Mouse (Mus musculus) intestine, embryonic 15.5 days (tissue): Measurements from ENCODE around the gene Hadha. TPM values are rescaled to one million over a fixed set of nuclear protein-coding genes. Genes with fewer than 3 reads are reported as not detected.

ENCODE experiments used
- ATAC-seq: fragments of 200-750 bp; cut with Nextera tagmentation; 2 replicates; pipeline ENCODE4 v1.8.0; 2017; ENCODE audit warnings: moderate TSS enrichment, moderate library complexity
- H3K27ac ChIP-seq: fragments of 300-500 bp; sonication (generic); 2 replicates; pipeline ENCODE4 v1.5.1; 2015; ENCODE audit warnings: mild to moderate bottlenecking, inconsistent platforms
- H3K27me3 ChIP-seq: fragments of 300-500 bp; sonication (generic); replicated peaks from 2 replicates; pipeline ENCODE4 v1.6.1; 2015; ENCODE audit warnings: inconsistent platforms
- H3K36me3 ChIP-seq: fragments of 300-500 bp; sonication (generic); 2 replicates; pipeline ENCODE4 v1.6.1; 2015; ENCODE audit warnings: inconsistent platforms
- H3K4me1 ChIP-seq: fragments of 300-500 bp; sonication (generic); replicated peaks from 2 replicates; pipeline ENCODE4 v1.6.1; 2015; ENCODE audit warnings: inconsistent platforms
- H3K4me2 ChIP-seq: fragments of 300-500 bp; sonication (generic); replicated peaks from 2 replicates; pipeline ENCODE4 v1.6.1; 2015; ENCODE audit warnings: mild to moderate bottlenecking, inconsistent platforms
- H3K4me3 ChIP-seq: fragments of 300-500 bp; sonication (generic); replicated peaks from 2 replicates; pipeline ENCODE4 v1.5.1; 2015; ENCODE audit warnings: inconsistent platforms
- H3K9ac ChIP-seq: fragments of 300-500 bp; sonication (generic); 2 replicates; pipeline ENCODE4 v1.6.1; 2015; ENCODE audit warnings: inconsistent platforms
- H3K9me3 ChIP-seq: fragments of 300-500 bp; sonication (generic); 2 replicates; pipeline ENCODE4 v1.6.1; 2016; ENCODE audit warnings: inconsistent platforms
- WGBS: fragments of 180-500 bp; shearing (Covaris S2); methylation state at CpG from one replicate; pipeline ENCODE4 v1.1.7; 2015; 5-methylcytosine and 5-hydroxymethylcytosine counted together
- polyA plus RNA-seq: library from polyadenylated mRNA; unstranded; fragments of >200 nt; fragmentation: Nextera tagmentation; extraction: Ambion mirVana; gene quantifications from 2 replicates; pipeline ENCODE4 v1.2.1, GENCODE M21; 2015

Hadha gene
- polyA plus RNA-seq, 1 experiment from 2014 or later = 193 TPM

DNA sequence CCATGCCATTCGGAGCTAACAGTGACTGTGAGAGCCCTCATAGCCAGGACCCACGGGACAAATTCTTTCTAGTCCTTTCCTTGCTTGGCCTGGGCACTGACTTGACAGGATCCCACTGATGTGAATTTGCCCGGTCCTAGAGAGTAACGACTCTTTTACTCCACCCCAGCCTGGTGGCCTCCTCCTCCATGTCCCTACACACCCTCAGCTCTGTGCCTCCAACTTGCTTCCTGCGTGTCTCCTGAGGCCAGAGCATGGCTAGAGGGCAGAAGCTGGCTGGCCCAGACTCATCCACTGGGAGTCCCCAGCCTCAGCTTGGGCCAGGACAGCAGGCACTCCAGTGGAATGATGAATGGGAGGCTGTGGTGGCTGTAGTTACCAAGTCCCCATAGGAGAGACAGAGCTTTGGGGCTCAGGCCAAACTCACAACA, 47.3 kb downstream of the Hadha start:
- WGBS = 25% methylated on average over 5 of the region's 5 CpGs
- Histone ChIP-seq H3K9ac (no peak overlapping the region), H3K27me3 (peaks cover 44% of the 10 kb centered on the region), H3K4me2 (no peak overlapping the region), H3K36me3 (no peaks in the 10 kb centered on the region), H3K27ac (no peak overlapping the region), H3K9me3 (no peaks in the 10 kb centered on the region), H3K4me3 (no peak overlapping the region), H3K4me1 (peaks cover 30% of the 10 kb centered on the region)
- no peak for ATAC-seq

DNA sequence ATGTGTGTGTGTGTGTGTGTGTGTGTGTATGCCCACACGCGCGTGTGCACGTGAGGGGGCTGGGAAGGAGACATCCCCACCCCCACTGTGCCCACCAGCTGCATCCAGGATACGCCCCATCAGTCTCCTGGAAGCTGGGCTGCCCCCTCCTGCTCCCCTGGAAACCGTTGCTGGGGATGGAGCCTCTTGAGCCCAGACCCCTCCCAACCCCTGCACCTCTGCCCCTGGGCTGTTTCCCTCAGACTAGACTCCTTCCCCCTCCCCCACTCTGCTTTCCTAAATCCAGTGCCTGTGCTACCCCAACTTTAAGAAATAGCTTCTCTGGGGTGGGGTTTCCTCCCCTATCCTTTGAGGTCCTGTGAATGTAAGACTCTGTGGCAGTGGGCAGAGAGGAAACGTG, 47.8 kb downstream of the Hadha start:
- WGBS = 22% methylated on average over 7 of the region's 7 CpGs
- H3K9ac ChIP-seq = no peak overlapping the region
- H3K27me3 ChIP-seq = peaks cover 44% of the 10 kb centered on the region
- H3K27ac ChIP-seq = no peak overlapping the region
- no peak overlapping the region for H3K4me3 ChIP-seq
- peaks cover 30% of the 10 kb centered on the region for H3K4me1 ChIP-seq
- H3K9me3 ChIP-seq = no peaks in the 10 kb centered on the region
- no peak for ATAC-seq
- no peaks in the 10 kb centered on the region for H3K36me3 ChIP-seq
- H3K4me2 ChIP-seq = no peak overlapping the region

DNA sequence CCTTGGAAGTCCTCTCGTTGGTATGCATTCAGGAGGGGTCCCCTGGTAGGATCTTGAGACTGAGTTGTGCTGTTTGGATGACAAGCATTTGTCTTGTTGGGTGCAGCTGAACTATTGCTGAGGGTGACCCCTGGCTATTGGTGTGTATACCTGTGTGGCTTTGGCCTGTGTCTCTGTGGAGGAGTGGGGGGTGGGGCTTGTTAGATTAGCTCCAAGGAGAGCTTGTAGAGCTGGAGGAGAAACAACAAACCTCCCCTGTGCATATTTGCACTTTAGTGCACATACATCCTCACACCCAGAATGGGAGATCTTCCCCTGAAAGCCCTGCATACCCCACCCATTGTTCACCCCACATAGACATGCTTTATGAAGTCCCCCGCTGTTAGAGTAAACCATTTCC, 48.2 kb downstream of the Hadha start:
- Histone ChIP-seq H3K4me2 (no peak overlapping the region), H3K36me3 (no peaks in the 10 kb centered on the region), H3K9ac (no peak overlapping the region), H3K27ac (no peak overlapping the region), H3K27me3 (peaks cover 44% of the 10 kb centered on the region), H3K4me3 (no peak overlapping the region), H3K4me1 (peaks cover 30% of the 10 kb centered on the region), H3K9me3 (no peaks in the 10 kb centered on the region)
- no peak for ATAC-seq
- 45% methylated on average over 2 of the region's 2 CpGs for WGBS

DNA sequence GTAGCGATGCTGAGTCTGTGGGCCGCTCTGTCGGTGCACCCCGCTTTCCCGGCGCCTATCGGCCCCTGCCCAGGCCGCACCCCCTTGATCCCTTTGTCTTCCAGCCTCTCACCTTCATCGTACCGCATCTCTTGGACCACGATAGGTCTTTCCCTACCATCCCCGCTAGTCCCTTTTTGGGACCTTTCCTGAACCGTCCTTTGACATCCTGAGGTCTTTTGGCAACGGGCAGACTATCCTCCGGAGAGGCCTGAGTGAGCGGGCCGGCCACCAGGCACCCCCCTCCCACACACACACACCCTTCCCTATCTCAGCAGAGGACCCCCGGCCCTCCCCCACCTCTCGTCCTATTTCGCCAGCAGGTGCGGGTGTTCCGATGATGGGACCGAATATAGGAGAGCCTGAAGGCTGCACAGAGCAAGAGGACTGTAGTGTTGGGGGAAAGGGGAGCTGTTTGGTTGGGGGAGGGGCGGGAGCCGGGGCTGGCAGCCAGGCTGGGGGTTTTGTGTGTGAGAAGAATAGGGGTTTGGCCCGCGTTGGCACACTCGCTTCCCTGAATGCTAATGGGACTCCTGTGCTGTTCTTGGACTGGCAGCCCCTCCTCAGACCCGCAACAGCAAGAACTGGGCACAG, 49.2 kb downstream of the Hadha start, which contains the start of gene 3110082J24Rik:
Gene 3110082J24Rik (minus strand): TSS at position 419 of the 633 bp plus-strand sequence.
- 3% methylated on average over 29 of the region's 29 CpGs for WGBS
- Histone ChIP-seq H3K4me3 (peak within 1 kb of the TSS; percentile 49), H3K9ac (peak within 1 kb of the TSS; percentile 42), H3K27ac (no peak within 1 kb of the TSS), H3K4me2 (peak within 1 kb of the TSS; percentile 97), H3K9me3 (no peaks in the 10 kb centered on the region), H3K27me3 (peaks cover 44% of the 10 kb centered on the region), H3K36me3 (no peaks in the 10 kb centered on the region), H3K4me1 (peaks cover 22% of the 10 kb centered on the region)
- ATAC-seq = no peak

DNA sequence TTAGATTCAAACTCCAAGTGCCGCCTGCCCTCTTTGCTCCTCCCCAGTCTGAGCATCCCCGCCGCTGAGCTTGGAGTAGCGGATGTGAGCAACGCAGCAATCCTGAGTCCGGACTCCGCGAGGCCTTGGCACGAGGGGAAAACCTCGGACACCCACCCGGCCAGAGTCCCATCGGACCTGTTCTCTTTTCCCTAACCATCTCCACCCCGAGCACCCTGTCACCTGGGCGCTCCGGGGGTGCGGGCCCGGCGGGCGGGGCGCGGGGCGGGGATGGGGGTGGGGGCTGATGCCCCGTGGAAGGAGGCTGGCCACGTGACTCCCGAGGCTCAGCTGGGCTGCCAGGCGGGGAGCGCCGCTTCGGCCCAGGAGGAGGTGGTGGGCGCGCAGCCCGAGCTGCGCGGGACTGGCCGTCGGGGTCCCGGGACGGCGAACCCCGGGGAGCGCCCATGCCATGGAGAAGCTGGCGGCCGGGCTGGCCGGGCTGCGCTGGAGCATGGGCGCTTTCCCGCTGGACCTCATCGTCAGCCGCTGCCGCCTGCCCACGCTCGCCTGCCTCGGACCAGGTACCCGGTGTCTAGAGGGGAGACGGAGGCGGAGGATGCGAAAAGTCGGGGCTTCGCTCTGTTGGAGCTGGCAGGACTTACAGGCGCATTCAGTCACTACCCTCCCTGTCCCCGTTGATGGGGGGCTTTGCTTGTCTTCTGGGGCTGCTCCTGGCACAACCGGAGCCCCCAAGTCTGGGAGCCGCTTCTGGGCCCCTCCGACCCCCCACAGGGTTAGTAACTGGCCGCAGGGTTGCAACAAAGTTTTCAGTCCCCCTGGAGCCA, 49.9 kb downstream of the Hadha start, which contains the start of gene Garem2:
Gene Garem2 (plus strand): TSS at position 321 of the 827 bp plus-strand sequence.
- Histone ChIP-seq H3K36me3 (no peaks in the 10 kb centered on the region), H3K4me3 (peak within 1 kb of the TSS; percentile 49), H3K27ac (no peak within 1 kb of the TSS), H3K9me3 (no peaks in the 10 kb centered on the region), H3K4me2 (peak within 1 kb of the TSS; percentile 97), H3K27me3 (peaks cover 44% of the 10 kb centered on the region), H3K4me1 (peaks cover 16% of the 10 kb centered on the region), H3K9ac (peak within 1 kb of the TSS; percentile 42)
- WGBS = 2% methylated on average over 59 of the region's 65 CpGs
- 0 out of 2 replicates have a peak, but pooled peaks have one; percentile 18 for ATAC-seq

DNA sequence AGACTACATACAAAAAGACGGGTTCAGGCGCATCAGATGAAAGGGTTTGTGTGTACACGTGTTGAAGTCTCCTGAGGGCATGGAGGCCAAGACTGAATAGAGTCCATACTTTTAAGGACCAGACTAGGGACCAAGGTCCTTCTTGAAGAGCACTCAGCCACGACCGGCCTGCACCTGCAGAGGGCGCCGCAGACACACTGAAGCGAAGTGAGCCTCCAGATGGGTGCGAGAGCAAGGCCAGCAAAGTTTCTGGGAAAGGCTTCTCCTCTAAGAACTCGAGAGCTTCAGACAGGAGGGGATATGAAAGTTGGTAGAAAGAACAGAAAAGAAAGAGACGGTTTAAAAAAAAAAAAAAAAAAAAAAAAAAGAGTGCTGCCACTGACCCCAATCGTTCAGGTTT, 50.6 kb downstream of the Hadha start:
- Histone ChIP-seq H3K27ac (no peak overlapping the region), H3K4me3 (no peak overlapping the region), H3K27me3 (peaks cover 44% of the 10 kb centered on the region), H3K36me3 (no peaks in the 10 kb centered on the region), H3K4me1 (peaks cover 16% of the 10 kb centered on the region), H3K4me2 (peak overlapping the region; percentile 97), H3K9ac (no peak overlapping the region), H3K9me3 (no peaks in the 10 kb centered on the region)
- ATAC-seq = peak; percentile 64
- 4% methylated on average over 11 of the region's 12 CpGs for WGBS

DNA sequence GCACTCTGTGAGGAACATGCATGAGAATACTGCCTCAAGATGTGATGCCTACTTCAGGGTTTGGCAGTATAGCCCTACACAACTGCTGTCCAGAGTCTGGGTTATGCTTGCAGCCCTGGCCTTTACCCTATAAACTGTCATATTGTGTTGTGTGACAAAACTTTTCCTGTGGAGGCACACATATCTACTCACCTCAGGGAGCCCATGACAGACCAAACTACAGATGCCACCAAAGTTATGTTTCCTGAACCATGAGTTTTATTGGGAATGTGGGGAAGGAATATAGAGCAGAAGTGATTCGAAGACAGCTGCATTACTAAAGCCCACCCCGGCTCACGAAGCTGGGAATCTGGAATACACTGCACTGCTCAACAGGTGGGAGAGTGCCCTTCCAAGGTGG, 51.6 kb downstream of the Hadha start:
- Histone ChIP-seq H3K36me3 (no peaks in the 10 kb centered on the region), H3K4me3 (no peak overlapping the region), H3K9me3 (no peaks in the 10 kb centered on the region), H3K9ac (no peak overlapping the region), H3K4me2 (no peak overlapping the region), H3K27ac (no peak overlapping the region), H3K4me1 (peaks cover 16% of the 10 kb centered on the region), H3K27me3 (peaks cover 44% of the 10 kb centered on the region)
- WGBS = 84% methylated on average over 3 of the region's 3 CpGs
- ATAC-seq = no peak

DNA sequence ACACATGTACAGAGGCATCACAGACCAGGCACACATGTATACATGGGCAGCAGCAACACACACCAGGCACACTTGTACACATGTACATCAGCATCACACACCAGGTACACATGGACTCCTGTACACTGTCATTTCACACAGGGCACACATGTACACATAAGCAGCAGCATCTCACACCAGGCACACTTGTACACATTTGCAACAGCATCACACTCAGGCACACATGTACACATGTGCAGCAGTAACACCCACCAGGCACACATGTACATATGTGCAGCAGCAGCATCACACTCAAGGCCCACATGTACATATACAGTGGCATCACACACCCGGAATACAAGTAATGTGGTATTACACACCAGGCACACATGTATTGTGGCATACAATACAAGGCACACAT, 56.7 kb downstream of the Hadha start:
- Histone ChIP-seq H3K27ac (no peak overlapping the region), H3K36me3 (no peaks in the 10 kb centered on the region), H3K9me3 (no peaks in the 10 kb centered on the region), H3K4me3 (no peak overlapping the region), H3K4me2 (no peak overlapping the region), H3K9ac (no peak overlapping the region), H3K4me1 (no peaks in the 10 kb centered on the region), H3K27me3 (0 out of 2 replicates have a peak, but pooled peaks cover 4% of the 10 kb centered on the region)
- WGBS = 98% methylated on average over 1 of the region's 1 CpGs
- ATAC-seq = no peak

DNA sequence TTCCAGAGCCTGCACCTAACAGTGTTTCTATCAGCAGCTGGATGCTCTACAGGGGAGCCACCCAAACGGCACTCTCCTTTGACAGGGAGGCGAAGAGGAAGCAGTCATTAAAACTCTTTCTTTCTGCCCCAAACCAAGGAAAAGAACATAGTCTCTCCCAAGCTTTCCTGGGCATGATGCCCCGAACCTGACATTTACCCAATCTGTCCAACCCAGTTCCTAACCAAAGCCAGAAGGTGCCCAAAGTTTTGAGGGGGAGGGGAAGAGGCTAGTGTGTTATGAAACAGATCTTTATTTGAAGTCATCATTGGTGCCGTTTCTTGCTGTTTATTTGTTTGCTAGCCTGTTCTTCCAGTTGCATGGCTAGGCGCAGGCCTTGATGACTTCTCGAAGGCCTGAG, 59.2 kb downstream of the Hadha start:
- Histone ChIP-seq H3K27me3 (no peaks in the 10 kb centered on the region), H3K36me3 (no peaks in the 10 kb centered on the region), H3K27ac (no peak overlapping the region), H3K4me3 (no peak overlapping the region), H3K9me3 (no peaks in the 10 kb centered on the region), H3K9ac (no peak overlapping the region), H3K4me1 (no peaks in the 10 kb centered on the region), H3K4me2 (no peak overlapping the region)
- ATAC-seq = no peak
- 67% methylated on average over 6 of the region's 6 CpGs for WGBS

DNA sequence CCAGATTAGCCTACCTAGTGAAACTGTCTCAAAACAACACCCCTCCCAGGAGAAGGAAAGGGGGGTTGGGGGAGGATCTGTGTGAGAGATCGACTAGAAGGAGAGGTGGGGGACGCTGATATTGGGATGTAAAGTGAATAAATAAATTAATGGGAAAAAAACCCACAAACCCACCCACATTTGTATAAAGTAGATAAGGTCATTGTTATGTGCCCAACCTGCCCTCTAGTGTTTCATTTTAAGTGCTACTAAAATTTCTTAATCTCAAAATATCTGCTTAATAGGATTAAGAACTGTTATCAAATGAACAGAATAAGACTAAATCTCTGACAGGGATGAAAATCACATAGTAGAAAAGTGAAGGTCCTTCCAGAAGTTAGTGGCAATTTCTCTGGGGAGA, 60.6 kb downstream of the Hadha start:
- ATAC-seq = no peak
- Histone ChIP-seq H3K4me2 (no peak overlapping the region), H3K36me3 (no peaks in the 10 kb centered on the region), H3K4me1 (no peaks in the 10 kb centered on the region), H3K9me3 (no peaks in the 10 kb centered on the region), H3K27ac (no peak overlapping the region), H3K4me3 (no peak overlapping the region), H3K9ac (no peak overlapping the region), H3K27me3 (no peaks in the 10 kb centered on the region)
- WGBS = 44% methylated on average over 2 of the region's 2 CpGs

DNA sequence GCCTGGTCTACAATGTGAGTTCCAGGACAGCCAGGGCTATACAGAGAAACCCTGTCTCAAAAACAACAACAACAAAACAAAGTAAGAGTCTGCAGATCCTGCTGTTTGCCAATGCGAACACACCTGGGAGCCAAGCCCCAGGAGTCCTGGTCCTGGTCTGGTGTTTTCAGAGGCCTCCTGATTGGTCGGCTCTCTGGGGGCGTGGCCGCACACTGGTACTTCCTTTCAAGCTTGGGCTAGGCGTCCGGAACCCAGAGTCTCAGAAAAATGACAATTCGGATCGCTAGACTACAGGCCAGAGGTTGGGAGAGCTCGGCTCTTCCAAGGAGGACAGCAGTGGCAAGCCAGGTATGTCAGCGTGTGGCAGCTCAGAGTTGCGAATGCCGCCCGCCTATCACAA, 62.3 kb downstream of the Hadha start:
- no peak for ATAC-seq
- H3K4me2 ChIP-seq = 0 out of 2 replicates have a peak overlapping the region, but pooled peaks have one; percentile 6

More for the DNA sequence above, 62.3 kb downstream of the Hadha start:
- Histone ChIP-seq H3K9me3 (no peaks in the 10 kb centered on the region), H3K36me3 (no peaks in the 10 kb centered on the region), H3K27ac (no peak overlapping the region), H3K4me3 (no peak overlapping the region), H3K27me3 (no peaks in the 10 kb centered on the region), H3K4me1 (no peaks in the 10 kb centered on the region), H3K9ac (no peak overlapping the region)
- 54% methylated on average over 13 of the region's 13 CpGs for WGBS
